Mouse (Mus musculus): Measurements from ENCODE around the gene Ccdc9.

The Ccdc9 gene

GRCm38 (mm10) chr7:16294837-16295236 is 8.2 kb upstream of the Ccdc9 start:
- no peaks in the 10 kb centered on the region for H3K27me3 ChIP-seq (ENCODE audit: control insufficient read depth, insufficient read depth, low read length, poor library complexity, severe bottlenecking)
- H3K36me3 ChIP-seq (ENCODE audit: control insufficient read depth, insufficient read depth, low read length, poor library complexity, severe bottlenecking): no peaks in the 10 kb centered on the region
- peak; percentile 96 for DNase-seq (ENCODE audit: low read depth, low spot score)

- Histone ChIP-seq H3K36me3 (ENCODE audit: control insufficient read depth, insufficient read depth, low read length, poor library complexity, severe bottlenecking) (no peaks in the 10 kb centered on the region), H3K27me3 (ENCODE audit: control insufficient read depth, insufficient read depth, low read length, poor library complexity, severe bottlenecking) (no peaks in the 10 kb centered on the region)
- DNase-seq (ENCODE audit: low read depth, low spot score): peak; percentile 72
These were observed 7.8 kb upstream of the Ccdc9 start for GRCm38 (mm10) chr7:16294346-16294745.

GRCm38 (mm10) chr7:16287791-16288190 is 1.2 kb upstream of the Ccdc9 start:
- Histone ChIP-seq H3K27me3 (ENCODE audit: control insufficient read depth, insufficient read depth, low read length, poor library complexity, severe bottlenecking) (no peaks in the 10 kb centered on the region), H3K36me3 (ENCODE audit: control insufficient read depth, insufficient read depth, low read length, poor library complexity, severe bottlenecking) (peaks cover 2% of the 10 kb centered on the region; the same call in 1 of the 2 replicates)
- DNase-seq (ENCODE audit: low read depth, low spot score): no peak

- no peak for DNase-seq (ENCODE audit: low read depth, low spot score)
- Histone ChIP-seq H3K36me3 (ENCODE audit: control insufficient read depth, insufficient read depth, low read length, poor library complexity, severe bottlenecking) (peaks cover 4% of the 10 kb centered on the region; the same call in 1 of the 2 replicates), H3K27me3 (ENCODE audit: control insufficient read depth, insufficient read depth, low read length, poor library complexity, severe bottlenecking) (no peaks in the 10 kb centered on the region; the same call in 1 of the 2 replicates)
These were observed 421 bp upstream of the Ccdc9 start for GRCm38 (mm10) chr7:16287016-16287415.

- Histone ChIP-seq H3K27me3 (ENCODE audit: control insufficient read depth, insufficient read depth, low read length, poor library complexity, severe bottlenecking) (no peaks in the 10 kb centered on the region; the same call in 1 of the 2 replicates), H3K36me3 (ENCODE audit: control insufficient read depth, insufficient read depth, low read length, poor library complexity, severe bottlenecking) (peaks cover 7% of the 10 kb centered on the region; the same call in 1 of the 2 replicates)
- peak; percentile 66 for DNase-seq (ENCODE audit: low read depth, low spot score)
These were observed 1.1 kb downstream of the Ccdc9 start for GRCm38 (mm10) chr7:16285450-16286025.

GRCm38 (mm10) chr7:16284904-16285303 is 1.7 kb downstream of the Ccdc9 start:
- peaks cover 7% of the 10 kb centered on the region; the same call in 1 of the 2 replicates for H3K36me3 ChIP-seq (ENCODE audit: control insufficient read depth, insufficient read depth, low read length, poor library complexity, severe bottlenecking)
- no peak for DNase-seq (ENCODE audit: low read depth, low spot score)
- H3K27me3 ChIP-seq (ENCODE audit: control insufficient read depth, insufficient read depth, low read length, poor library complexity, severe bottlenecking): no peaks in the 10 kb centered on the region; the same call in 1 of the 2 replicates

- no peak for DNase-seq (ENCODE audit: low read depth, low spot score)
- no peaks in the 10 kb centered on the region; the same call in 1 of the 2 replicates for H3K27me3 ChIP-seq (ENCODE audit: control insufficient read depth, insufficient read depth, low read length, poor library complexity, severe bottlenecking)
- H3K36me3 ChIP-seq (ENCODE audit: control insufficient read depth, insufficient read depth, low read length, poor library complexity, severe bottlenecking): peaks cover 9% of the 10 kb centered on the region; the same call in 1 of the 2 replicates
These were observed 2.6 kb downstream of the Ccdc9 start for GRCm38 (mm10) chr7:16284001-16284400.

- Histone ChIP-seq H3K36me3 (ENCODE audit: control insufficient read depth, insufficient read depth, low read length, poor library complexity, severe bottlenecking) (peaks cover 11% of the 10 kb centered on the region), H3K27me3 (ENCODE audit: control insufficient read depth, insufficient read depth, low read length, poor library complexity, severe bottlenecking) (no peaks in the 10 kb centered on the region; the same call in 1 of the 2 replicates)
- no peak for DNase-seq (ENCODE audit: low read depth, low spot score)
These were observed 4.3 kb downstream of the Ccdc9 start for GRCm38 (mm10) chr7:16282334-16282733.

GRCm38 (mm10) chr7:16280721-16281120 is 5.9 kb downstream of the Ccdc9 start:
- DNase-seq (ENCODE audit: low read depth, low spot score): no peak

GRCm38 (mm10) chr7:16274922-16275890 is 11.4 kb downstream of the Ccdc9 start:
- no peak for DNase-seq (ENCODE audit: low read depth, low spot score)
- H3K36me3 ChIP-seq (ENCODE audit: control insufficient read depth, insufficient read depth, low read length, poor library complexity, severe bottlenecking): peaks cover 8% of the 10 kb centered on the region
- no peaks in the 10 kb centered on the region for H3K27me3 ChIP-seq (ENCODE audit: control insufficient read depth, insufficient read depth, low read length, poor library complexity, severe bottlenecking)

More at GRCm38 (mm10) chr7:16280721-16281120, 5.9 kb downstream of the Ccdc9 start:
- peaks cover 15% of the 10 kb centered on the region for H3K36me3 ChIP-seq (ENCODE audit: control insufficient read depth, insufficient read depth, low read length, poor library complexity, severe bottlenecking)
- no peaks in the 10 kb centered on the region; the same call in 1 of the 2 replicates for H3K27me3 ChIP-seq (ENCODE audit: control insufficient read depth, insufficient read depth, low read length, poor library complexity, severe bottlenecking)

- DNase-seq (ENCODE audit: low read depth, low spot score): peak; percentile 77
- no peaks in the 10 kb centered on the region for H3K27me3 ChIP-seq (ENCODE audit: control insufficient read depth, insufficient read depth, low read length, poor library complexity, severe bottlenecking)
- peaks cover 6% of the 10 kb centered on the region for H3K36me3 ChIP-seq (ENCODE audit: control insufficient read depth, insufficient read depth, low read length, poor library complexity, severe bottlenecking)
These were observed 12.8 kb downstream of the Ccdc9 start for GRCm38 (mm10) chr7:16273766-16274140.

GRCm38 (mm10) chr7:16273081-16273765 is 13.4 kb downstream of the Ccdc9 start, which contains the start of gene Inafm1:
Gene Inafm1, minus strand, starts transcription at chr7:16273617.
- peak; percentile 96 for DNase-seq (ENCODE audit: low read depth, low spot score)
- Histone ChIP-seq H3K27me3 (ENCODE audit: control insufficient read depth, insufficient read depth, low read length, poor library complexity, severe bottlenecking) (no peaks in the 10 kb centered on the region), H3K36me3 (ENCODE audit: control insufficient read depth, insufficient read depth, low read length, poor library complexity, severe bottlenecking) (peaks cover 3% of the 10 kb centered on the region)

- Histone ChIP-seq H3K36me3 (ENCODE audit: control insufficient read depth, insufficient read depth, low read length, poor library complexity, severe bottlenecking) (peaks cover 3% of the 10 kb centered on the region), H3K27me3 (ENCODE audit: control insufficient read depth, insufficient read depth, low read length, poor library complexity, severe bottlenecking) (no peaks in the 10 kb centered on the region)
- no peak for DNase-seq (ENCODE audit: low read depth, low spot score)
These were observed 13.9 kb downstream of the Ccdc9 start for GRCm38 (mm10) chr7:16272681-16273080.

- DNase-seq (ENCODE audit: low read depth, low spot score): no peak
- no peaks in the 10 kb centered on the region for H3K36me3 ChIP-seq (ENCODE audit: control insufficient read depth, insufficient read depth, low read length, poor library complexity, severe bottlenecking)
- H3K27me3 ChIP-seq (ENCODE audit: control insufficient read depth, insufficient read depth, low read length, poor library complexity, severe bottlenecking): no peaks in the 10 kb centered on the region
These were observed 15.5 kb downstream of the Ccdc9 start for GRCm38 (mm10) chr7:16271139-16271538.
